Mouse (Mus musculus) cerebellum, adult 2 months (tissue): Measurements from ENCODE around the gene Agmo. TPM values are rescaled to one million over a fixed set of nuclear protein-coding genes. Genes with fewer than 3 reads are reported as not detected.

Experiments used
- DNase-seq, 2 experiments: peaks; one replicate each; pipeline ENCODE4 v3.0.0; 2021
- H3K27ac ChIP-seq: fragments of 200-500 bp; 2 replicates; pipeline ENCODE4 v1.5.1; 2012; ENCODE audit warnings: low read length, control low read depth, inconsistent platforms; ENCODE audit not compliant: insufficient read depth
- H3K27me3 ChIP-seq: fragments of 200-500 bp; 2 replicates; pipeline ENCODE4 v1.6.1; 2012; ENCODE audit warnings: inconsistent platforms, mild to moderate bottlenecking, low read length, moderate library complexity; ENCODE audit not compliant: control insufficient read depth, insufficient read depth
- H3K4me1 ChIP-seq: fragments of 200-500 bp; 2 replicates; pipeline ENCODE4 v1.6.1; 2011; ENCODE audit warnings: low read length; ENCODE audit not compliant: control insufficient read depth, insufficient read depth
- H3K4me3 ChIP-seq: fragments of 200-500 bp; replicated peaks from 2 replicates; pipeline ENCODE3; 2011; ENCODE audit warnings: mild to moderate bottlenecking, low read depth, low read length, control low read depth; ENCODE audit not compliant: insufficient read depth
- CTCF ChIP-seq: fragments of 200-500 bp; IDR thresholded peaks from 2 replicates; pipeline ENCODE4 v1.5.1; 2011; ENCODE audit warnings: low read depth, mild to moderate bottlenecking, control low read depth, low read length, moderate library complexity, borderline replicate concordance; ENCODE audit not compliant: insufficient read depth
- POLR2A ChIP-seq: fragments of 200-500 bp; IDR thresholded peaks from 2 replicates; pipeline ENCODE4 v1.6.1; 2011; ENCODE audit warnings: low read length, control low read depth, borderline replicate concordance; ENCODE audit not compliant: insufficient read depth
- WGBS: fragments of 180-500 bp; shearing (Covaris S2); methylation state at CpG from one replicate; pipeline ENCODE4 v1.1.7; 2018; 5-methylcytosine and 5-hydroxymethylcytosine counted together
- polyA plus RNA-seq: library from polyadenylated mRNA; depleted of rRNA; stranded (reverse); fragments of >200 nt; gene quantifications from 2 replicates; pipeline ENCODE4 v1.2.3, GENCODE M21; 2012; rRNA removed

Gene Agmo
- polyA plus RNA-seq: 4.0 and 5.4 TPM in 2 replicates

DNA sequence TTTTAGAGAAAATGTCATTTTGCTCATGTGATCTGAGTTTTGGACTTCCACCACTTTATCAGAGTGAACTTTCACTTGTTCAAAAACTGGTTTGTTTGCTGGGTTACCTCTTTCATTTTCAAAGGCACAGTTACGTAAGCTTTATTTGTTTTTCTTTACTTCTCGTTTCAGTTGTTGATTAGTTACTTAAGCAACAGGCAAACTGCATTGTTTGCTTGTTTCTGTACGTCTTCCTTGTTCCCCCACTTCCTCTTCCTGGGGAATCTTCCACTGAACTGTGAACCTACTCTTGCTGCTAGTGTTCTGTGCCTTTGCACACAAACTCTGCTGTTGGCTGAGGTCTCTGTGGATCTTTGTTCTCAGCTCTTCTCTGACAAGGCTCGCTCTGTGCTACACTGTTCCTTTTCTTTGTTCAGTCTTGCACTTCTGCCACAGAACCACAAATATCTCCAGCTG, at the start of gene Agmo:
Gene Agmo, plus strand, starts transcription at position 76 of the 456 bp plus-strand sequence.
- TF ChIP-seq POLR2A (no peak), CTCF (no peak)
- peak in 1 of 2 experiments; percentile 12 for DNase-seq
- Histone ChIP-seq H3K4me3 (no peak within 1 kb of the TSS), H3K27ac (no peak within 1 kb of the TSS), H3K4me1 (no peaks in the 10 kb centered on the region), H3K27me3 (no peaks in the 10 kb centered on the region)
- WGBS: 58% methylated on average over 4 of the region's 4 CpGs

DNA sequence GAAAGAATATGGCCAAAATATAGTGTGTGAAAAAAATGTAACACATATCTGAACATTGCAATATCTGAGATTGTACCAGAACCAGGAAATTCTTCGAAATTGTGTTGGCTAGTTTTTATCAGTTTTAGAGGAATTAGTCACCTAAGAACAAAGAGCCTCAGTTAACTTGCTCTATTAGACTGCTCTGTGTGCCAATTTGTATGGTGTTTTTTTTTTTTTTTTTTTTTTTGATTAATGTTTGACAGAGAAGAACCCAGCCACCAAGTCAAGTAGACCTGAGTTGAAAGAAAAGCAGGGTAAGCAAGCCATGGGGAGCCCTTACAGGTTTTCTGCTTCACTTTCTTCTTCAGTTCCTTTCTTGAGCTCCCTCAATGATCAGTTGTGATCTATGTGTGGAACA, 10.3 kb upstream of the Agmo start:
- 85% methylated on average over 1 of the region's 1 CpGs for WGBS
- no peak for DNase-seq
- Histone ChIP-seq H3K27ac (no peak overlapping the region), H3K27me3 (no peaks in the 10 kb centered on the region), H3K4me1 (no peaks in the 10 kb centered on the region), H3K4me3 (no peak overlapping the region)
- no peak for TF ChIP-seq CTCF
- no peak for TF ChIP-seq POLR2A

DNA sequence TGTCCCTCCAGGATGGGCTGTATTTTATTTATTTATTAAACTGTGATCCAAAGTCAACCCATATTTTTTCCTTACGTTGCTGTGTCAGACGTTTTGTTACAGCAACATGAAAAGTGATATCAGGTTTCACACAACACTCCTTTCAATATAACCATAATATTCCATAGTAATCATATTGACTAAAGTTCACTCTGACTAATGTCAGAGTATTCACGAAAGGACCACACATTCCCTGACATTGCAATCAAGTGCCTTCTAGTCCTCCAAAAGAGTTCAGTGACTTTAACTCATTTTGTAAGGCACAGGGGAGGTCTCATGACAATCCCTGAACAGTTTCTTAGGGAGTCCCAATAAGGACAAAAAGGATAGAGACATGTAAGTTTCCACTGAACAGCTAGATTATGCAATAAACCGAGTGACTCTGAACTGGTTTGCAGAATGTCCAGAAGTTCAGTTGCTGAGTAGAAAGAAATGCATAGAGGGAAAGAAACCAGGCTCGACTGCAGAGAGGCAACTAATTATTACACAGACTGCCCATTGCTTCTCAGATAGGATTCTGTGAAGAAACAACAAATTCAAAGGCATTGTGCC, 371 bp upstream of the Agmo start:
- no peak overlapping the region for H3K4me3 ChIP-seq
- no peaks in the 10 kb centered on the region for H3K27me3 ChIP-seq
- no peaks in the 10 kb centered on the region for H3K4me1 ChIP-seq
- TF ChIP-seq POLR2A (no peak), CTCF (no peak)
- WGBS: 72% methylated on average over 5 of the region's 5 CpGs
- DNase-seq: no peak
- H3K27ac ChIP-seq: no peak overlapping the region

DNA sequence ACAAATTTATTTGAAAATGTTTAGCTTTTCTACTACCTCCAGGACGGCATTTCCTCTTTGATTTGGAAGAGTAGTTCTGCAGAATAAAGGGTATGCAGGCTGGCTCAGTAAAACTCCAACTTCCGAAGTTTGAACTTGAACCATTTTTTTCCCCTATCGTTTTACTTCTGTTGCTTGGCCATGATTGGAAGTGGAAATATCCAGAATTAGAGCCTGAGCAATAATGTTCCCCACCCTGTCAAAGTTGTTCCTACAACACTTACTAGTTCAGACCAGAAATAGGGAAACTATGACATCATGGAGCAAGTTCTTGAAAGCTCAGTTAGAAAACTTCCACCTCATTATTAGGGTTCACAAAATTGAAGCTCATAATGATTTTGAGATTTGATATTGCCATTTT, 1.0 kb downstream of the Agmo start:
- DNase-seq: no peak
- WGBS: 81% methylated on average over 3 of the region's 3 CpGs
- H3K27me3 ChIP-seq: no peaks in the 10 kb centered on the region
- no peaks in the 10 kb centered on the region for H3K4me1 ChIP-seq
- no peak overlapping the region for H3K4me3 ChIP-seq
- H3K27ac ChIP-seq: no peak overlapping the region
- TF ChIP-seq CTCF: no peak
- TF ChIP-seq POLR2A: no peak

DNA sequence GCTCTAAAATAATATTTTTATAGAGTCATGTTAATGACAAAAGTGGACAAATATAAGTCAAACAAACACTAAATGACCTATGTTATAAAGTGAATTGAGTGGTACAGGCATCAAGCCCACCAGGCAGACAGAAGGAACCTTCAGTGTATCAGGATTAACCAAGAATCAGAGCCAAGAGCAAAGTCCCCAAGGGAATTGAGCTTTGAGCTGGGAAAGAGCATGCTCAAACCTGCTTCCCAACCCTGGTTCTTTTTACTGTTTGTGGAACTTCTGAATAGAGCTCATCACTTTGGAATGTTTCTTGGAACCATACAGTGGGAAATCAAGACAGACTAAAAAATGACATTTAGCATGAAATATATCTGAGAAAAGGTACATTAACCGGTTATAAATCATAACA, 3.4 kb downstream of the Agmo start:
- Histone ChIP-seq H3K27ac (no peak overlapping the region), H3K4me3 (no peak overlapping the region), H3K27me3 (no peaks in the 10 kb centered on the region), H3K4me1 (no peaks in the 10 kb centered on the region)
- TF ChIP-seq CTCF (no peak), POLR2A (no peak)
- DNase-seq: no peak
- 100% methylated on average over 1 of the region's 1 CpGs for WGBS

DNA sequence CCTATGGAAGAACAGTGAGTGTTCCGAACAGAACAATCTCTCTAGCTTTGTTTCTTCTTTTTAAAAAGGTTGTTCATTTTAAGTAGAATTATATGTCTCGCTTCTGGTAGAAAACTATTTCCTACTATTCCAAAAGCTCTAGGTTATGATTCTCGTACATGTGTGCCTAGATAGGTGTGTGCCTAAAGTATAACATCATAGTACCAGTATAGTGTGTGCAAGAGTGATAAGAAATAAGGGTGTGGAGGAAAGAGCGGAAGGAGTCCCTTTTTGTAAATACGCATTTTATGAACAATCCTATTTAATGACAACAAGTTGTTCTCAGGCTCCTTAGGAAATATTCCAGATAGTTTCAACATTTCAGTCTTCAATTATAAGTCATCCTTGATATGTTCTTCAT, 10.2 kb downstream of the Agmo start:
- TF ChIP-seq CTCF (no peak), POLR2A (no peak)
- no peaks in the 10 kb centered on the region for H3K4me1 ChIP-seq
- no peaks in the 10 kb centered on the region for H3K27me3 ChIP-seq
- no peak overlapping the region for H3K4me3 ChIP-seq
- no peak overlapping the region for H3K27ac ChIP-seq
- DNase-seq: no peak
- WGBS: 95% methylated on average over 5 of the region's 5 CpGs

DNA sequence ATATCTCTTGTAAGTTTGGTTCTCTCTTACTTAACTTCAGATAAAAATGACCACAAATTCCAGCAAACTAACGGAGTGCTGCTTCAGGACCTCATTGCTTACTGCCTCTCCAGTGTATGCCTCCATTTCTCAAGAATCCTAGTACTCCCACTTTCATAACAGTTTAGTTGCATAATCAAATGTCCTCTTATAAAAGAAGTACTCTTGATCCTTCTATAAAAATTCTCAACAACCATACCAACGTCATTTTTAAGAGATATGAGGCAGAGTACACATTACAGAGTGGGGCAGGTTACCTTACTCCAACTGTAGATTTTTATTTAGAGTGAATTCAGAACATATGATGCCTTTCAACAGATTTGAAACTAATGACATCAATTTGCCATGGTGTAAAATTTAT, 15.7 kb downstream of the Agmo start:
- whole genome bisulfite sequencing: 79% methylated on average over 2 of the region's 2 CpGs
- DNase-seq: no peak
- Histone ChIP-seq H3K4me1 (no peaks in the 10 kb centered on the region), H3K27me3 (no peaks in the 10 kb centered on the region), H3K4me3 (no peak overlapping the region), H3K27ac (no peak overlapping the region)
- TF ChIP-seq CTCF (no peak), POLR2A (no peak)

DNA sequence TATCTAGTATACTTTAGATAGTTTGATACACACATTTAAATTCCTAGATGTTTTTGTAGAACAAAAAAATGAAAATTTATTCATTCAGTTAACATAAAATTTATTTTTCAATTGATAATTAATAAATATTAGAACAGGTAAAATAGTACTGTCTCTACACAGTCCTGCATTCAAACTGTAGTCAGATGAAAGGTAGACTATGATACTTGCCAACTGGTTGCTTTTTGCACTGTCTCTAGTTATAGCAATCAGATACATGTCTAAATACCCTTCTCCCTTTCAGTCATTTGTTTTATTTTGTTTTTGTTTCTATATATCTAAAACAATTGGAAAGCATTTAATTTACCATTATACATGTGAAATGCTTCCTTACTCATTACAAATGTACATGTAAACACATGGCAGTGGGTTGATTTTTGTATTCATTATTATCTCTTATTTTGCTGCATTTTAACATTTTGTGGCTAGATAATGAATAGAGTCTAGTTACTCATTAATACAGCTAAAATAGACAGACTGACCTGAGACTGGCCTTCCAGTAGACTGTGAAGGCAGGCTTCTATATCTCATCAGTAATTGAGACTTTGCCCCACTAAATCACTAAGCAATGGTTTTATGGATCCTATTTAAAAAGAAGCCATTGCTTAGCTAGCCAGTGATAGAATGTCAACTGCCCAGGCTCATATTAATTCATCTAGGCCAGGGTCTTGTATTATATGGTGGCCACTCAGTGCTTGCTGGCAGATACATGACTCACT, 18.5 kb downstream of the Agmo start:
- no peak overlapping the region for H3K27ac ChIP-seq
- H3K4me1 ChIP-seq: no peaks in the 10 kb centered on the region
- no peaks in the 10 kb centered on the region for H3K27me3 ChIP-seq
- H3K4me3 ChIP-seq: no peak overlapping the region
- no peak for TF ChIP-seq POLR2A
- TF ChIP-seq CTCF: no peak
- DNase-seq: no peak

DNA sequence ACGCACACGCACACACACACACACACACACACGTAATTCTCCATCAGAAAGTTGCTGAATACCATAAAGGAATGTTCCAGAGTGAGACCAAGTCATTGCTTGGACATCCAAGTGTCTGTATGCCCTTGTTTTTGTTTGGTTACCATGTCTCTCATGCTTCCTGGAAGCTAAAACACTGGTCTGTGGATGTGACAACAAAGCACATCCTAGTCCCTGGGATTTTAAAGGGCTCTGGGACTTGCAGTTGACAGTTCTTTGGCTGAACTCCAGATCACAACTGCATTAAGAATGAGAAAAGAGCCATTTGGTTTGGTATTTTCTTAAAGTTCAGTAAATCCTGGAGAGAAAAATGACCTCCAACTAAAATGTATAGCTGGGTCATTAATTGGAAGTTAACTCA, 22.2 kb downstream of the Agmo start:
- Histone ChIP-seq H3K4me1 (no peaks in the 10 kb centered on the region), H3K27me3 (no peaks in the 10 kb centered on the region), H3K4me3 (no peak overlapping the region), H3K27ac (no peak overlapping the region)
- DNase-seq: no peak
- TF ChIP-seq POLR2A (no peak), CTCF (no peak)
- 81% methylated on average over 3 of the region's 3 CpGs for WGBS
